Mouse (Mus musculus) embryonic facial prominence, embryonic 11.5 days (tissue): Measurements from ENCODE around the gene Gk5. TPM values are rescaled to one million over a fixed set of nuclear protein-coding genes. Genes with fewer than 3 reads are reported as not detected.
"Not testable (repeated sequence)": the region's sequence is repeated elsewhere in the genome, so short reads cannot be mapped to it uniquely, and the experiment has no call there.

Source experiments
- ATAC-seq: fragments of 200-750 bp; cut with Nextera tagmentation; replicated peaks from 2 replicates; pipeline ENCODE4 v1.8.0; 2017; ENCODE audit warnings: low read depth; ENCODE audit not compliant: insufficient number of reproducible peaks, low FRiP score, low TSS enrichment
- DNase-seq: peaks from one replicate; pipeline ENCODE4 v3.0.0-alpha.2; 2015; ENCODE audit warnings: low spot score
- H3K27ac ChIP-seq: fragments of 300-500 bp; sonication (generic); replicated peaks from 2 replicates; pipeline ENCODE4 v1.5.1; 2014; ENCODE audit warnings: mild to moderate bottlenecking, low read depth, low read length, control low read depth
- H3K27me3 ChIP-seq: fragments of 300-500 bp; sonication (generic); 2 replicates; pipeline ENCODE4 v1.6.1; 2014; ENCODE audit warnings: mild to moderate bottlenecking, low read length, moderate library complexity, mixed read lengths; ENCODE audit not compliant: control insufficient read depth, insufficient read depth
- H3K36me3 ChIP-seq: fragments of 300-500 bp; sonication (generic); replicated peaks from 2 replicates; pipeline ENCODE4 v1.6.1; 2014; ENCODE audit warnings: low read depth, mild to moderate bottlenecking, low read length, moderate library complexity, mixed read lengths; ENCODE audit not compliant: control insufficient read depth, insufficient read depth
- H3K4me1 ChIP-seq: fragments of 300-500 bp; sonication (generic); 2 replicates; pipeline ENCODE4 v1.6.1; 2014; ENCODE audit warnings: low read length, mixed read lengths; ENCODE audit not compliant: control insufficient read depth, insufficient read depth
- H3K4me2 ChIP-seq: fragments of 300-500 bp; sonication (generic); 2 replicates; pipeline ENCODE4 v1.6.1; 2014; ENCODE audit warnings: low read depth, mild to moderate bottlenecking, control low read depth, low read length, moderate library complexity
- H3K4me3 ChIP-seq: fragments of 300-500 bp; sonication (generic); 2 replicates; pipeline ENCODE4 v1.5.1; 2014; ENCODE audit warnings: low read depth, low read length, control low read depth
- H3K9ac ChIP-seq: fragments of 300-500 bp; sonication (generic); replicated peaks from 2 replicates; pipeline ENCODE4 v1.6.1; 2014; ENCODE audit warnings: mild to moderate bottlenecking, control low read depth, low read length
- H3K9me3 ChIP-seq: fragments of 300-500 bp; sonication (generic); replicated peaks from 2 replicates; pipeline ENCODE4 v1.6.1; 2016; ENCODE audit warnings: mild to moderate bottlenecking, low read length, inconsistent platforms, mixed read lengths; ENCODE audit not compliant: control insufficient read depth
- WGBS: fragments of 180-500 bp; shearing (Covaris S2); extraction: QIAGEN DNeasy Blood & Tissue Kit; methylation state at CpG from one replicate; pipeline ENCODE4 v1.1.7; 2014; 5-methylcytosine and 5-hydroxymethylcytosine counted together
- polyA plus RNA-seq: library from polyadenylated mRNA; unstranded; fragments of >200 nt; fragmentation: Nextera tagmentation; extraction: Ambion mirVana; gene quantifications from 2 replicates; pipeline ENCODE4 v1.2.1, GENCODE M21; 2014

The Gk5 gene
- polyA plus RNA-seq = 3.0 and 3.9 TPM in 2 replicates

GRCm38 (mm10) chr9:96118861-96119772, at the start of gene Gk5:
Gene Gk5, plus strand, starts transcription at chr9:96119362.
- peak; percentile 98 for DNase-seq
- H3K9ac ChIP-seq = peak within 1 kb of the TSS; percentile 70
- H3K4me3 ChIP-seq = peak within 1 kb of the TSS; percentile 63
- H3K27ac ChIP-seq = no peak within 1 kb of the TSS
- no peaks in the 10 kb centered on the region for H3K4me1 ChIP-seq
- peak within 1 kb of the TSS; percentile 86 for H3K4me2 ChIP-seq
- H3K9me3 ChIP-seq = no peaks in the 10 kb centered on the region
- H3K27me3 ChIP-seq = no peaks in the 10 kb centered on the region
- peak; percentile 95 for ATAC-seq
- under 1% methylated on average over 69 of the region's 76 CpGs for WGBS
- no peaks in the 10 kb centered on the region for H3K36me3 ChIP-seq

GRCm38 (mm10) chr9:96078752-96079315, 40.3 kb upstream of the Gk5 start:
- Histone ChIP-seq H3K4me2 (no peak overlapping the region), H3K27ac (no peak overlapping the region), H3K9me3 (no peaks in the 10 kb centered on the region), H3K27me3 (no peaks in the 10 kb centered on the region), H3K4me3 (no peak overlapping the region), H3K4me1 (no peaks in the 10 kb centered on the region), H3K36me3 (no peaks in the 10 kb centered on the region), H3K9ac (no peak overlapping the region)
- DNase-seq (no peak), ATAC-seq (no peak)
- WGBS = 92% methylated on average over 13 of the region's 13 CpGs

GRCm38 (mm10) chr9:96085293-96085692, 33.9 kb upstream of the Gk5 start:
- ATAC-seq = no peak
- DNase-seq = no peak
- Histone ChIP-seq H3K9me3 (no peaks in the 10 kb centered on the region), H3K36me3 (no peaks in the 10 kb centered on the region), H3K4me2 (no peak overlapping the region), H3K9ac (no peak overlapping the region), H3K27ac (no peak overlapping the region), H3K4me3 (no peak overlapping the region), H3K27me3 (no peaks in the 10 kb centered on the region), H3K4me1 (no peaks in the 10 kb centered on the region)
- whole genome bisulfite sequencing = 85% methylated on average over 6 of the region's 6 CpGs

- H3K27me3 ChIP-seq = no peaks in the 10 kb centered on the region
- H3K36me3 ChIP-seq = no peaks in the 10 kb centered on the region
- no peaks in the 10 kb centered on the region for H3K4me1 ChIP-seq
- no peaks in the 10 kb centered on the region for H3K9me3 ChIP-seq
- H3K9ac ChIP-seq = no peak overlapping the region
- DNase-seq = no peak
- no peak overlapping the region for H3K4me3 ChIP-seq
- WGBS = 85% methylated on average over 2 of the region's 2 CpGs
- H3K4me2 ChIP-seq = no peak overlapping the region
- no peak for ATAC-seq
- no peak overlapping the region for H3K27ac ChIP-seq
Measured at GRCm38 (mm10) chr9:96087671-96088070, 31.5 kb upstream of the Gk5 start.

- not testable (repeated sequence) for ATAC-seq, H3K9ac ChIP-seq, DNase-seq, H3K27ac ChIP-seq, H3K9me3 ChIP-seq, H3K4me1 ChIP-seq, H3K27me3 ChIP-seq, H3K36me3 ChIP-seq, H3K4me2 ChIP-seq, H3K4me3 ChIP-seq
- WGBS = 87% methylated on average over 3 of the region's 3 CpGs
Measured at GRCm38 (mm10) chr9:96088456-96088855, 30.7 kb upstream of the Gk5 start.

GRCm38 (mm10) chr9:96092637-96093036, 26.5 kb upstream of the Gk5 start:
- H3K4me2 ChIP-seq, H3K9ac ChIP-seq, H3K27ac ChIP-seq, H3K27me3 ChIP-seq, ATAC-seq, H3K9me3 ChIP-seq, H3K4me1 ChIP-seq, DNase-seq, H3K36me3 ChIP-seq, H3K4me3 ChIP-seq: not testable (repeated sequence)
- 89% methylated on average over 10 of the region's 10 CpGs for WGBS

- ATAC-seq = no peak
Measured at GRCm38 (mm10) chr9:96093221-96093620, 25.9 kb upstream of the Gk5 start.

GRCm38 (mm10) chr9:96094341-96094740, 24.8 kb upstream of the Gk5 start:
- Histone ChIP-seq H3K36me3 (no peaks in the 10 kb centered on the region), H3K4me1 (no peaks in the 10 kb centered on the region), H3K9ac (no peak overlapping the region), H3K4me2 (no peak overlapping the region), H3K27ac (no peak overlapping the region), H3K4me3 (no peak overlapping the region), H3K27me3 (no peaks in the 10 kb centered on the region), H3K9me3 (no peaks in the 10 kb centered on the region; the same call in 1 of the 2 replicates)
- WGBS = 54% methylated on average over 1 of the region's 1 CpGs
- ATAC-seq (no peak), DNase-seq (no peak)

More at GRCm38 (mm10) chr9:96093221-96093620, 25.9 kb upstream of the Gk5 start:
- no peaks in the 10 kb centered on the region for H3K36me3 ChIP-seq
- WGBS = 87% methylated on average over 1 of the region's 1 CpGs
- H3K4me1 ChIP-seq = no peaks in the 10 kb centered on the region
- H3K4me2 ChIP-seq = no peak overlapping the region
- no peak overlapping the region for H3K4me3 ChIP-seq
- no peak for DNase-seq
- no peaks in the 10 kb centered on the region for H3K27me3 ChIP-seq
- H3K9ac ChIP-seq = no peak overlapping the region
- no peak overlapping the region for H3K27ac ChIP-seq
- no peaks in the 10 kb centered on the region for H3K9me3 ChIP-seq
